Mouse (Mus musculus) urinary bladder, adult 18-20 months (tissue): ENCODE data around the gene Anxa6.
"Not testable (repeated sequence)": the region's sequence is repeated elsewhere in the genome, so short reads cannot be mapped to it uniquely, and the experiment has no call there.

ENCODE experiments used
- DNase-seq, 2 experiments: peaks; one replicate each; pipeline ENCODE4 v3.0.0; 2022; ENCODE audit warnings: low spot score in 2 of 2, mixed read lengths in 2 of 2

Anxa6 gene

DNA sequence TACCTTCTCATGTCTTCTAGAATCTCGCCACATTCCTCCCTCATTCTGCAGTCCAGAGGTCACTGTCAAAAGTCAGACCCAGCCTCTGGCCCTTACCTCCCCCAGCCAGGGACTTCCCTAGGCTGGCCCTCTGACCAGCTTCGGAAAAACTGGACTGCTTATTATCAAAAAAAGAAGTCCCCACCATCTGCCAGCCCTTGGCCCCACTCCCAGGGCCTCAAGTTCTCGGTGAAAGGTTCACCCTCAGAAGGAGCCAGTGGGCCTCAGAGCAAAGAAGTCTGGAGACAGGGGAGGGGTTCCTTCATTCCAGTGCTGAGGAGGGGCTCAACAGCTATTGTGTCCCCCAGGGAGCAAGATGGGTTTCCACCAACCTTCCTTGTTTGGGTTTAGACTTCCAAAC, 71.3 kb downstream of the Anxa6 start:
- DNase-seq = no peak

DNA sequence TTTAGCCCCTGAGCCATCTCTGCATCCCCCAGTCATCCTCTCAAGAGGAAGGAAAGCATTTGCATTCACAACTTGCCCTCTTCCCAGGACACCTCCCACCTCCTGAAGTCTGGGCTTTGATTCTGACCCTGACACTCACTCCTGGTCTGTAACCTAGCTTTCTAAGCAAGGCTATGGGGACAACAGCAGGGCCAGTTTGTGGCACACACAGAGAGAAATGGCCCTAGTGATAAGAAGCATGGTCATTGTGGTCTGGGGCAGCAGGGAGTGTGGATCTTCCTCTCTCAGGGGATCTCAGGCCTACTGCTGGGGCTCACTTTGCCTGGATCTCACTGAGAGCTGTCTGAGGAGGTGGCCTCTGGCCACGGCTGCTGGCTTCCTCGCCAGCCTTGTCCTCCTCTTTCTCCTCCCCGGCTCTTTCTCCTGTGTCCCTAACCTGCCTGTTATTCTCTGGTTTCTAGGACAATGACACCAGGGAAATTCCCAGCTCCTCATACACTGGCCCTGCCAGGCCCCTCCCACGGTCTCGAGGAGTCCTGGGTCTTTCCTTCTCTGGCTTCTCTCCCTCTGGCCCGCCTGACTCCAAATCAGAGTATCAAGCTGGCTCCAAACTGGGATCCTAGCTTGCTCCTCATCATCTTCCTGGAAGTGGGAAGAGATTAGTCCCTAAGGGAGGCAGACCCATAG, 71.9 kb downstream of the Anxa6 start:
- no peak for DNase-seq

DNA sequence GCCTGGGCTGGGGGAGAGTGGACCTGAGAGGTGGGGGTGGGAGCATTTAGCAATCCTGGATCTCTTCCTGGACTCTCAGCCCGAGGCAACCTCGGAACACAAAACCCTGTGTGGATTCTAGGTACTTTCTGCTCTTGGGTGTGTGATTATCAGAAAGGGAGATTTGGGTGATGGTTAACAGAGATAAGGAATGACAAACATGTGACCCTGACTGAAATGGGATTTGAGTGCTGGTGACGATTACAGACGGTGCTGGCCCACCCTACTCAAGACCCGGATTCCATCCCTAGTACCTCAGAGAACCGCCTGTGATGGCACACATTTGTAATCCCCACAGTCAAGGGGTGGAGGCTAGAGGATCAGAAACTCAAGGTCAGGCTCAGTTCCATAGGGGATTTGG, 73.0 kb downstream of the Anxa6 start:
- no peak for DNase-seq

DNA sequence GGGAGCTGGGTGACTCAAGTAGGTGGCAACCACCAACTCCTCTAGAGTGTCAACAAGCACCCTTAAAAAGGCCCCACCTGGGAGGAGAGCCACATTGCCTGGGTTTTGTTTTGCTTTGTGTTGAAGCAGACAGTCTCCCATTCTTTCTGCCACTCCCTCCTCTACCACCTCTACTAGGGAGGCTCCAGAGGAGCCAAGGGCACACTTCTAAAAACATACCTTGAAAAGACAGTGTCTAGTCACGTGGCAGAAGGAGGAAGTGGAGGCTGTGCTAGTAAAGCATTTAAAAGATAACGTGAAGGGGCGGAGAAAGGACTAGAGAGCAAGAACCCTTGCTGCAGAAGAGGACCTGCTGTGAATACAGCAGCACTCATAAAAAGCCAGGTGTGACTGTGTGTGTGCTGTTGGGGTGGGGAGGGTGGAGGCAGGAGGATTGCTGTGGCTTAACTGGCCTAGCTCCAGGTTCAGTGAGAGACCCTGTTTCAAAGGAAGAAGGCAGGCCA, 74.6 kb downstream of the Anxa6 start:
- no peak for DNase-seq

DNA sequence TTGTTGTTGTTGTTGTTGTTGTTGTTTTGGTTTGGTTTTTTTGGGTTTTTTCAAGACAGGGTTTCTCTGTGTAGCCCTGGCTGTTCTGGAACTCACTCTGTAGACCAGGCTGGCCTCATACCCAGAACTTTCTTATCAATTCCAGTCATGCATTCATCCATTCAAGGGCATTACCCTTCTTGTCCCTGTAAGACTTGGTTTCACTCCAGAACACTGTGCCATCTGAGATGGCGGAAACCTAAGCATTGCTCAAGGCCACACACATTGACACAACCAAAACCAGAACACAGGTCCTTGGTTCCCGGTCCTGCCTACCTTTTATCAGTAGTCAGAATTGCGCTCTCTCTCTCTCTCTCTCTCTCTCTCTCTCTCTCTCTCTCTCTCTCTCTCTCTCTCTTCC, 75.5 kb downstream of the Anxa6 start:
- DNase-seq = not testable (repeated sequence)

DNA sequence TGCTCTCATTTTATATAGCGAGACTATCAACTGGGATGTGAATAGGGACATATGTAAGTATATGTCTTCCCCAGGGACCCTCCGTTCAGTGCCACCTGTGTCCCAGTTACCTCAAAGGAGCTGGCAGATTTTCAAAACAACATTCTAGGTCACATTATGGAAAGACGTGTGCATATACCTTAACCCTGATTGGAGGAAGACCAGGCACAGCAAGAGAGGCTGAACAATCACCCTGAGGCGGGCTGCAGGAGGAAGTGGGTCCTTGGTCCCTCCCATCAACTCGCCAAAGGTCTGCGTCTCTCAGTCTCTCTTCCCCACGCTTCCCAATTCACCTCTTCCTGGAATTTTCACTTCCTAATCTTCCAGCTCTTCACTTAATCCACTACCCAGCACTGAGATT, 76.3 kb downstream of the Anxa6 start:
- DNase-seq = no peak

DNA sequence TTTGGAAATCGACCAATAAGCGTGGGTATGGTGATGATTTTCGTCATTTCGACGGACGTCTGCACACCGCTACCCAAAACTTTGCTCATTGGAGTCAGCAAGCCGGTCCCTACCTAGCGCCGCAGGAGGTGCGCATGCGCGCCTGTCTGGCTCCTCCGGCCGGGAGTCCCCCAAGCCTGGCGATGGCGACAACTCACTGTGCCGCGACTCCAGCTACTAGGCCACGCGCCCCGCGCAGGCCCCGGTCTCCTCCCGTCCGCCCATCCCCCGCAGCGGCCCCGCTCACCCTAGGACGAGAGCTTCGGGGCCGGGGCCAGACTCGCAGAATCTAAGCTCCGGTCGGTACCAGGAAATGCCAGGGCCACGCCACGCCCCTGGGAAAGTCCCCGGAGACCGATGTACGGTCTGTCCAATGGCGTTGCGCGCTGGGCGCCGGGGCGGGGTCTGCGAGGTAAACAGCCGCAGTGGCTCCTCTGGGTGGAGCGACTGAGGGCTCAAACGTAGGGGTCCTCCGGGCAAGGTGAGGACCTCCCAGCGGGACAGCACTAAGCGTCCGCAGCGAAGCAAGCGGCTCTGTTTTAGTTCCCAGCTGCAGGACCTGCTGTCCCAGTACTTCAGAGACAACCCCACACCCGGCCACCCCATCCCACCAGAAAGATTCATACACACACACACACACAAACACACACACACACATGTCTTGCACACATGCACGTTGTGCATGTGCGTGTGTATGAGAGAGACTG, 77.3 kb downstream of the Anxa6 start:
- peak; percentile 98 to 99 for DNase-seq

DNA sequence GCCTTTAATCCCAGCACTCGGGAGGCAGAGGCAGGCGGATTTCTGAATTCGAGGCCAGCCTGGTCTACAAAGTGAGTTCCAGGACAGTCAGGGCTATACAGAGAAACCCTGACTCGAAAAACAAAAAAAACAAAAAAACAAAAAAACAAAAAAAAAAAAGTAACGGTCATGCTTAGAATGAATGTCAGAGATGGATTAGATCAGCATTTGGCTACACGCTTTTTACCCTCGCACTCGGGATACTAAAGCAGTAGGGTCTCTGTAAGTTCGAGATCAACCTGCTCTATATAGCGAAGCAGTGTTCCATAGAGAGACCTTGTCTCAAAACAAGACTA, 77.9 kb downstream of the Anxa6 start:
- DNase-seq = not testable (repeated sequence)

DNA sequence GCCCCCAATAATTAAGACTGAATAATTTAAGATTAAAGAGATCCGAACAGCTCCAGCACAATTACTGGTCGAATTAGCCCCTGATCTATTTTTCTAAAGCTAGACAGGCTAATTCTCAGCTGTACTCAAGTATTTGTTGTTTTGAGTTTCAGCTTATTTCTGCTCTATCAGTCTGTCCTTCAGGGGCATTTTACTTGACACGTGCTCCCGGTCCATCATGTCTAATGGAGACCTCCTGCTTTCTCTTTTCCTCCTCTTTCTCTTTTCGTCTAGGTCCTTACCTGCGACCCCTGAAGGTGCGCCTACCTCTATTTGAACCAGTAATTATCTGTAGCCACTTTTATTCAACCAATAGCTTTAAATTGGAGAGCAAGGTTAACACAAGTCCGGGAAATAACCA, 78.5 kb downstream of the Anxa6 start:
- DNase-seq = no peak

DNA sequence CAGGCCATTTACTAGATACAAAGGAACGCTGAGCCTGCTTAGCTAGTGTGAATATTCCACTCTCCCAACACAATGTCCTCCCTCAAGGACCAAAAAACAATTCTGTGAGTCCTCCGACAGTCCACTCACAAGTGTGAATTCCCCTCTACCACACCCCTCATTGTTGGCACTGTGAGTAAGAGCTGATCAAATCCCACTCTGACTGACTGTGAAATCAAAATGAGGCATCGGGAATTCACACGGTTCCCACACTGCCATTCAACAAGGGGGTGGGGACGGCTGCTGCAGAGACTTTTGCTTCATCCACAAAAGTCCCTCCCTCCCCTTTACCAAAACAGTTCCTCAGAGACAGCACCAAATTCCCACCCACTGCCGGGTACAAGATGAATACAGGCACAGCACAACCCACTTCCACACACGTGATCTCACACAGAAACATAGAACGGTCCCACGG, 79.2 kb downstream of the Anxa6 start:
- no peak for DNase-seq

DNA sequence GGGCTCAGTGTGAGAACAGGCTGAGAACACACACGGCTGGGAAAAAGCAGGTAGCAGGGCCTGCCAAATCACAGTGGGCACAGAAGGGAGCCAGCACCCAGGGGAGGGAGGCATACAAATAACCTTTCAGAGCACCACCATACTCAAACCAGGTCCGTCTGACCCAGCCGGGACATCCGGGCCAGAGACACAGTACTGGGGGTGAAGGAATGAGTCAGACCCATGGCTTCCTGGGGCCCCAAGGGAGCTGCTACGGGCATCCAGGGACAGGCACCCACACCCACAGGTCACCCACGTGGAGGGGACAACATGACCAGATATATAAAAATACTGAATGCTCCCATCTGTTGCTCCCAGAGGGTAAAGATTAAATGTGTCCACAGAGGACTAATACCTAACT, 80.6 kb downstream of the Anxa6 start:
- DNase-seq = no peak

DNA sequence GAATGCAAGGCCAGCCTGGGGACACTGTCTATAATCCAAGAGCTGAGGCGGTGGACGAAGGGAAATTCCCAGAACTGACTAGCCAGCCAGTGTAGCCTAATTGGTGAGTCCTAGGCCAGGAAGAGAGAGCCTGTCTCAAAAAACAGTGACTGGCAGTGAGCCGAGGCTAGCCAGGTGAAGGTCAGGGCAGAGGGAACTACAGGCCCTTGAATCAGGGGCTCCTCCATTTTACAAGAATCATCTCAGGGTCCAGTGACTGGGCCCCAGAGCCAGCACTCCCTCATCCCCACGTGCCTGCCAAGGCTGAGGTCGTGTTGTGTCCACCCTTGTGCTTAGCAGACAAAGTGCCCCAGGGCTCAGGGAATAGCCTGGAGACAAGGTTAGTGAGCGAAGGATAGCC, 82.6 kb downstream of the Anxa6 start:
- DNase-seq = no peak

DNA sequence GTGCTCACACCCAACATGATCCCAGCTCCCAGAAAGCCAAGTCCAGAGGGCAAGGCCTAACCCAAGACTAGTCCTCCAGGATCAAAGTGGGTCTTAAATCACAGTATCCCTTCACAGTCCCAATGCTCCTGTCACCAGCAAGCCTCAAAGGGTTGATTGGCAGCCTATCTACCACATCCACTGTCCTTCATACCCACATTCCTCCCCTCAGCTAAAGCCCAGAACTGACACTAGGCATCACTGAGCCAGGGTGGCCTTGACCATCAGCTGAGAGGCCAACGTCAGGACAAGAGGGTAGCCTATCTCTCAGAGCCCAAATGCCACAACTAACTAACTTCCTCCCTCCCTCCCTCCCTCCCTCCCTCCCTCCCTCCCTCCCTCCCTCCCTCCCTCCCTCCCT, 83.5 kb downstream of the Anxa6 start:
- no peak for DNase-seq

DNA sequence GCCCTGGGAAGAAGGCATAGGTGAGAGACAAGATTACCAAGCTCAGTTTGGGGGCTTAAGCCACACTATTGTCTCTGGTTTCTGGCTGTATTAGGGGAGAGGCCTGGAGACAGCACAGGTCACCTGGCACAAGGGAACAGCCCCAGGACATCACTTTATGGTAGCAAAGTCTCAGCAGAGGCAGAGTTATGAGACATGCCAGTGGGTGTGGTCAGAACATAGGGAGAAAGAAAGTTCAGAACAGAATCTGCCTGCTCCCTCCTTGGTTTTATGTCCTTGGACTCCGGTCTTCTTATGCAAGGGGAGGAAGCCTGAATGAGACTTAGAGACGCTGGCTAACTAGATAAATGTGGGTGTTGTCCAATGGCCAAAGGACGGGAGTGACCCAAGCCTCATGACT, 88.5 kb downstream of the Anxa6 start:
- DNase-seq = no peak

DNA sequence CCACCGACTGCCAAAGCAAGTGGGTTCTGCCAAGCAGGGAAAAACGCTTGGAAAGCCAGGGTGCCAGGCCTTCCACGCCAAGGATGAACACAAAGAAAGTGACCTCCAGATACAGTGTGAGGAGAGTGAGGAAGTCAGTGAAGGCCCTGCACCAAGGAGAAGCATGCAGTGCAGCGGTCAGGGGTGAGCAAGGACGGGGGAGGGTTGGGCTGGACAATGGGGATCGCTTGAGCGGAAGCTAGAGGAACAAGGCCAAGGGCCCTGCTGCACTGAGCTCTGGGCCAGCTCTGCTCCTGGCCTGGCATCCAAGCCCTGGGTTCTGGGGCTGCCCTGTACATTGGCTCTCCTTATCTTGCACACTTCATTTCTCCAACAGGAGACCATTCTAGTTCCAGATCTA, 93.2 kb downstream of the Anxa6 start:
- no peak for DNase-seq

DNA sequence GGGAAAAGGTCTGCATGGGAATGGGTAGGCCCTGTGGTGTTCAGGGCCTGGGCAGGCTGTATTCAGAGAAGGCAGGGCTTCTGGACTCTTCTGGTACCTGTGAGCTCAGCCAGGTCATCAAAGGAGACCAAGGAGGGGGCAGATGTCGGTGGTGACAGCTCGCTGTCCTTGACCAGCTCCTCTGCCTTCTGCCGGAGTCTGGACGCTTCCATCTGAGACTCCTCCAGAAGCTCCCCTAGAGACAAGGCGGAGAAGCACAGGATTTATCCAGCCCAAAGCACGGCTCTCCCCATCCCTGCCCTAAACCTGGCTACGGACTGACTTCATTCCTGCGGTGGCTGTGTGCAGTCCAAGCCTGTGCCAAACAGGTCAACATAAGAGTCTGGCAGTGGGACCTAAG, 93.7 kb downstream of the Anxa6 start:
- DNase-seq = no peak

DNA sequence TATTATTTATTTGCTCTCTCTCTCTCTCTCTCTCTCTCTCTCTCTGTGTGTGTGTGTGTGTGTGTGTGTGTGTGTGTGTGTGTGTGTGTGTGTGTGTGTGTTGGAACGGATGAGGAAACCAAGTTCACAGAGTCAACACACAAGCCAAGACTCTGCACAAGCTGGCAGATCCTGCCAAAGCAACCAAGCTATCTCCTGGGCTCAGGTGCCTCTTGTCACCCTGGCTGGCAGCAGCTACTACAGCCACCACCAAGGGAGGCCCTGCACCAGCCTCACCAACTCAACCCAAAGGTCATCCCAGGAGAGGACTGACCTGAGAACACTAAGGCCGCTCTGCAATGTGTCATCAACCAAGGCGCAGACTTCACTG, 96.5 kb downstream of the Anxa6 start:
- DNase-seq = no peak

DNA sequence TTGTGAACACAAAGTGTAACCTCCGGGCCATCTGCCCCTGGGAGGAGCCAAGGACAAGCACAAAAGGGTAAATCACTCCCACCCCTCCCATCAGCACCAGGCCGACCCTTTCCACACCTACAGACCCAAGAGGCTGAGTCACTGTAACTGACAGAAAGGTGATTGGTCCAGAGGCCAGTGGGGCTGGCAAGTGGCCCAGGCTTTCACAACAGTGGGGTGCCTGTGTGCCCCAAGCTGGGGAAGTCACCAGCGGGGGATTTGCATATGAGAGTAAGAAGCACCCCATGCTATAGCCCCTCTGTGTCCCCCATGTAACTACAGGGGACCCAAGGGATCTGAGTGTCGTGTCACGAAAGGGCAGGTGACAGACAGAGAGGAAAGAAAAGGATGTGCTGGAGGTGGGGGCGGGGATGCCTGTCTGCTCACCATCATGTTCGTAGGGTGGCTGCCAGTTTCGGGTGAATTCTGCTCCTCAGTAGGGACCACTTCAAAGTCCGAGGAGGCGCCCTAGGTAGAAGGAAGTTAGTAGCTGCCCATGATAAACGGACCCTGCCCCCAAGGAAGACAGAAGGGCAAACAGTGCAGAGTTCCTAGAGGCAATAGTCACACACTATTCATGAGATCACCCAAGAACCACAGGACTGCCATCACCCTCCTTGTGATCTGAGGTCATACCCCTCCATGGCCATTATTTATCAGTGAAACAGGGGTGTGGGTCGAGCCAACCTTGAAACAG, 97.0 kb downstream of the Anxa6 start:
- peak; percentile 37 to 39 for DNase-seq

DNA sequence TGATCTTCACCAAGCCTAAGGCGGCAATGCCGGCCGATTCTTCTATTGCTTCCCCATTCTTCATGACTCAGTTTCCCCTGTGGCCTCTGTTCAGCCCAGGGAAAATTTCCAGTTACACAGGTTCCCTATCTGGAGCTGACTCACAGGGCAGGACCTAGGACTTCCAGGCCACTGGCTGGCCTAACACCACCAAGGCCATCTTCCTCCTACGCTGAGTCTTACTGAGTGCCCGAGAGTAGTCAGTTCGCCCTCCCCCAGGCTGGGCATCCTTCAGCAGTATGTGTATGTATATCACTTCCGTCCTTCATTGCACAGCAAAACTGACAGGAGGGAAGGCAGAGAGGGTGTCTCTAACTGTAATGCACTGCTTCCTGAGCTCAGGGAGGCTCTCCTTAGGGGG, 99.0 kb downstream of the Anxa6 start:
- no peak for DNase-seq

DNA sequence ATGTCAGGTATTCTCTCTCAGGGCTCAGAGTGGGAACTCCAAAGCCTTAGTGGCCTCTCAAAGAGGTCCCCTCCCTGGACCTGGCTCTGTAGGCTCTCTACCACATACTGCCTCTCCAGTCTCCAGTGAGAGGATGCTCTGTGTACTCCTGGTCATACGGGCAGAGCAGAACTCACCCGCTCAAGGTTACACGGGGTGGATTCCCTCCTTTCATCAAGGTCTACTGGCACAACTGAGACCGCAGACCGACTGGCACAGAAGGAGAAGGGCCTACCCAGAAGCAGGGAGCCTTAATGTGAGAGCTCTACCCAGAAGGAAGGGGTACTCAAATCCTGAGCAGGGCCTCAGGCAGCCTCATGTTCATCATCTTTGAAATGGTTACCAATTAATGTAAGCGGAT, 100.7 kb downstream of the Anxa6 start:
- no peak for DNase-seq

DNA sequence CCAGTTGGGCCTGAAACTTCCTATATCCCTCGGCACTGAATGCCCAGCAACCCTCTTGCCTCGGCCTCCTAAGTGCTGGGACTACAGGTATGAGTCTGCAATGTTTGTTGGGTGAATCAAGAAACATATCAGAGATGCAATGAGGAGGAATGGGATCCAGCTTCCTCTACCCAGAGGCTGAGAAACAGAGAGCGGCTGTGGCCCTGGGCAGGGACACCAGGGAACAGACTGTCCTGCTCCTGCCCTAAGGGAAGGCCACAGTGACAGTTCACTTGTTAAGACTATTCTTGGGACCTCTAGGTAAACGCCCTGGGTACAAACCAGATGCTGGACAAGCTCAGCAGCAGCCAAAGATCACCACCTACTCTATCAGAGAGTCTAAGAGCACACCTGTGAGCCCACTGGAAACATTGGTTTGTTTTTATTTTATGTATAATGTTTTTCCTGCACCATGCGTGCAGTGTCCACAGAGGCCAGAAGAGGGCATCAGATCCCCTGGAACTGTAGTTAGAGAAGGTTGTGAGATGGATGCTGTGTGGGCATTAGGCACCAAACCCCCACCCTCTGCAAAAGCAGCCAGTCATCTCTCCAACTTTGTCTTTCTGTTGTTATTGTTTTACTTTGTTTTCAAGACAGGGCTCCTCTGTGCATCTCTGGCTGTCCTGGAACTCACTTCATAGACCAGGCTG, 101.7 kb downstream of the Anxa6 start:
- peak in 1 of 2 experiments; percentile 49 for DNase-seq

DNA sequence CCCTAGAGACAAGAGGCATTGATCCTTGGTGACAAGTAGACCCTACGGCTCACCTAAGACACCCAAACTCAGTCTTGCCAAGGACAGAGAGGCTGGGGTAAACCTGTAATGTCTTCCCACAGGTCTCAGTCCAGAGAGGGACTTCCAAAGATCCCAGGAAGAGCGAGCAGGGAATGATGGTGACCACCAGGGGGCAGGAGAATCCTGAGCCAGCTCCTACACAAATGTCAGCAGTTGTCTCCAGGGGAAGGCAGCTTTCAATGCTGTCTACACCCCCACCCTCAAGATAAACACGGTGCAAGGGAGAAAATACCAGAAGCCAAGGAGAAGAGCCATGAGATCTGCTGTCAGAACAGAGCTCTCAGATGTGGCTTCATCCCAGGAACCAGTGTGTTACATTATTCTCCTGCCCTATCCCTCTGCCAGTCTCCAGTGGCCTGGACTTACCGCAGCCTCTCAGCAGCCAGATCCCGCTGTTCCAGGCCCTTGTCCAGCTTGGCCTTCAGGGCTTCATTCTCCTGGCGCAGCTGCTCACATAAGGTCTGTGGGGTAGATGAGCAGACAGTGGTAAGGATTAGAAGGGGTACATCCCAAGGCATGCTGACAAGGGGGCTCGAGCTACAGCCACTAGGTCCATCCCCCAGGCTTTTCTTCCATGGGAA, 102.8 kb downstream of the Anxa6 start:
- DNase-seq = no peak
